Mouse (Mus musculus): ENCODE results near the gene Hist1h2ap.
"Not testable (repeated sequence)": the region's sequence is repeated elsewhere in the genome, so short reads cannot be mapped to it uniquely, and the experiment has no call there.

Hist1h2ap gene
- long read RNA-seq, experiment 1, transcript Hist1h2ap-201 (1 exons, 482 nt), result major isoform, 24 of 24 reads
- long read RNA-seq, experiment 1, partial matches to known transcripts, result 0 of 24 reads
- long read RNA-seq, experiment 1, other reads (novel, unspliced or antisense), result 0 of 24 reads
- long read RNA-seq, experiment 2, transcript Hist1h2ap-201 (1 exons, 482 nt), result major isoform, 15 of 15 reads
- long read RNA-seq, experiment 2, partial matches to known transcripts, result 0 of 15 reads
- long read RNA-seq, experiment 2, other reads (novel, unspliced or antisense), result 0 of 15 reads

- intact Hi-C loops (cut with DNase I), result not testable (repeated sequence)
Observed at GRCm38 (mm10) chr13:21833461-21833860, at the start of gene Hist1h2ap, which contains the start of gene Hist1h2br. Gene Hist1h2ap (minus strand): TSS chr13:21833507. Gene Hist1h2br (plus strand): TSS chr13:21833743.

- intact Hi-C loops (cut with DNase I), result no loop called here
Observed at GRCm38 (mm10) chr13:21882760-21883405, 49.6 kb upstream of the Hist1h2ap start.

DNA sequence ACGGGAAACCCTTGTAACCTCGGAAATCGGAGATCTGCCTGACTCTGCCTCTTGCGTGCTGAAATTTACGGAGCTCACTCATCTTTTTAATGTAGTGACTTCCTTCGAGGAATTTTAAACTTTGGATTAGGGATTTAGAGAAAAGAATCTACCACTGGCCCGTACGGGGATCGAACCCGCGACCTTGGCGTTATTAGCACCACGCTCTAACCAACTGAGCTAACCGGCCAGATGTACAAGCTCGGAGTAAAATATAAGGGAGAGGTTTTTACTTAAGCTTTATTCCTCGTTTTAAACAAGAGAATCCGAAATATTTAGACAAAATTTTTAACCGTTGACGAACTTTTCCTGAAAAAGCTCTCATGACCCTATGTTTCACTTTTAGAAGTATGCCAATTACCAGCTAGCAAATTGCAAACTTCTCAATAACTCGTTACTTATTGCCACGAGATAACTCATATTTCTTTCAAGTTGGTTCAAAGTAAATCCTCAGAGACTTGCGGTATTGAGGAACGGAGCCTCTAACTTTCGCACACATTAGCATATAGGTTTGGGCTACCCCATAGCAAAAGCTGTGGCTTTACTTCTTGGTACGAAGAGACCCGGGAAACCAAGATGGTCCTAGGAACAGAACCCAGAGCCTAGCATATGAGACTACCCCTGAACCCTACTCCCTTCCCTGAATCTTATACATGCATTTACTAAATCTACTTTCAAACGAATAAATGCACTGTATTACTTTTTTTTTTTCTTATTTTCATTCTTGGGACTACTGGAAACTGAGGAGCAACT lies 48.8 kb upstream of the Hist1h2ap start:
- intact Hi-C loops (cut with DNase I), result no loop called here

DNA sequence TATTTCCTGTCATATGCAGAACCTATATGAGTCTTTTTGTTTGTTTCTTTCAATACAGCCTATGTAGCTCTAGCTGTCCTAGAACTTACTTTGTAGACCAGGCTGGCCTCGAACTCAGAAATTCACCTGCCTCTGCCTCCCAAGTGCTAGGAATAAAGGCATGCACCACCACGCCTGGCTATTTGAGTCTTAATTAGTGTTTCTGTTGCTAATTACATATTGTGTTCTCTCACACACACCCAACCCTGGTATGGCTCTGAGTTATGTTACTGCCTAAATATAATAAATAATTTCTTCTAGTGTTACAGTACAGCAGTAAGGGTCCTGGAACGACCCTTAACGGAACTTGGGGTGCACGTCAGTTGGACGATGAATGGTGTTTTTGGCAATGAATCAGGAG lies 47.4 kb upstream of the Hist1h2ap start:
- intact Hi-C loops (cut with DNase I), result no loop called here

DNA sequence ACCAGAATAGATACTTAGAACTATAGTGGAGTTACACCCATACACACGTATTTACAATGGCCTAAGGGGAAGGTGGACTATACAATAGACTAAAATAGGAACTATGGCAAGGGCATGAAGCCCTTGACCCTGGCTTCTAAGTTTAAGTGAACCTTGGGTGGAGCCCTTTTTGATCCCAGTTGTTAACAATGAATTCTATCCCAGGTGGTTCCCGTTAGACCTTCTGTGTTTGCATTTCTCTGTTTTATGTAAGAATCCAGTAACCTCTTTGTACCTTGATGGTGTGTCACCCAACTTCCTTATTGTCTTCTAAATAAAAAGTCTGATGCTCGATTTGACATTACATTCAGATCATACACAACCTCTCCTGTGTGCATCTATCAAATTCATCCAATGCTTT lies 32.2 kb upstream of the Hist1h2ap start:
- intact Hi-C loops (cut with DNase I), result not testable (repeated sequence)

DNA sequence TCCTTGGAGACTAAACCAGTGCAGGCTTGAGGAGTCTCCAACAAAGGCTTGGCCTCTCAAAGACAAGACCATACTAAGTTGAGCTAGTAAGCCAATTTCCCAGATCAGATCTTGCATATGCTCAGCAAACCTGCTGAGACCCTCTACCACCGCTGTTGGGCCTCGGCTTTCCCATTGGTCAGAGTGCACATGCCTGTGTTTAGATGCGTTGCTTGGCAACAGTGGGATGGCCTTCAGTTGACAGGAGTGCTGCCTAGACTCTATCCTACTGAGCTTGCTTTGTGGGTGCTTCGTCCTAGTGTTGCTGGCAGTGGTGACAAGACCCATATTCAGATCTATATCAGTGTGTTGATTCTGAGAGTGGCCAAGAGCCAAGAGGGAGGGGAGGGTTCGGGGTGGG lies 28.3 kb upstream of the Hist1h2ap start:
- intact Hi-C loops (cut with DNase I), result no loop called here

- intact Hi-C loops (cut with DNase I), result no loop called here
Observed at GRCm38 (mm10) chr13:21855698-21856162, 22.4 kb upstream of the Hist1h2ap start.

- intact Hi-C loops (cut with DNase I), result no loop called here
Observed at GRCm38 (mm10) chr13:21855146-21855545, 21.8 kb upstream of the Hist1h2ap start.

GRCm38 (mm10) chr13:21852215-21852945 lies 19.1 kb upstream of the Hist1h2ap start:
- intact Hi-C loops (cut with DNase I), result no loop called here

DNA sequence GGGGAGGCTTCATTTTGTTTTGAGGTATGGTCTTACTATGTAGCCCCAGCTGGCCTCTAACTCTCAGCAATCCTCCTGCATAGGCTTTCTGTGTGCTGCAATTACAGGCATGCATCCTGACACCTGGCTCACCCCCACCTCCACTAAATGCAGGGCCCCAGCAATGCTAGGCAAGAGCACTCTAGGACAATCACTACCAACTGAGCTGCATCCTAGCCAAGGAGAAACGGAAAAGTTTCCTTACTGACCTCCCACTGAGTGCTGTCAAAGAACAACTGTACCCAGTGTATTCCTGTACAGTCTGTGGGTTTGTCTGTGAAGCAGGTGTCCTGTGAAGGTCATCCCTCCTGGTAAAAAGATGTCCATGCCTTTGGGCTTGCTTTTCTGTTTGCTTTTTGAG lies 17.4 kb upstream of the Hist1h2ap start:
- intact Hi-C loops (cut with DNase I), result not testable (repeated sequence)

GRCm38 (mm10) chr13:21847883-21848282 lies 14.6 kb upstream of the Hist1h2ap start:
- intact Hi-C loops (cut with DNase I), result no loop called here

GRCm38 (mm10) chr13:21846356-21846755 lies 13.0 kb upstream of the Hist1h2ap start:
- intact Hi-C loops (cut with DNase I), result not testable (repeated sequence)

DNA sequence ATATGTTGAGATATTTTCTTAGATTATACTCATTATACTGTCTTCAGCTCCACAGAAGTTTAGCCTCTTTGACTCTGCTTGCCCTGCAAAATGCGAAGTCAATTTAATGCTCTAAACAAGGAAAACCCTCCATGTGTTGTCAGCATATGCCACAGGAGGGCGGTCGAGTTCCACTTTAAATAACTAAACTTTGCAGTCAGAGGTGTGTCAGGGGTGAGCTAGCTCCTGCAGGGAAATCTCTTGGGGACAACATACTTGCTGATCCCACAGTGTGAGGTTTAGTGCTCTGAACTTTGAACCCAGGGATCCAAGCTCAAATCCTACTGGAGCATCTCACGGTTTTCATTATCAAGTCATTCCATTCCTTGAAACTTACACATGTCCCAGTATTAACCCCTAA lies 7.2 kb upstream of the Hist1h2ap start:
- intact Hi-C loops (cut with DNase I), result not testable (repeated sequence)

DNA sequence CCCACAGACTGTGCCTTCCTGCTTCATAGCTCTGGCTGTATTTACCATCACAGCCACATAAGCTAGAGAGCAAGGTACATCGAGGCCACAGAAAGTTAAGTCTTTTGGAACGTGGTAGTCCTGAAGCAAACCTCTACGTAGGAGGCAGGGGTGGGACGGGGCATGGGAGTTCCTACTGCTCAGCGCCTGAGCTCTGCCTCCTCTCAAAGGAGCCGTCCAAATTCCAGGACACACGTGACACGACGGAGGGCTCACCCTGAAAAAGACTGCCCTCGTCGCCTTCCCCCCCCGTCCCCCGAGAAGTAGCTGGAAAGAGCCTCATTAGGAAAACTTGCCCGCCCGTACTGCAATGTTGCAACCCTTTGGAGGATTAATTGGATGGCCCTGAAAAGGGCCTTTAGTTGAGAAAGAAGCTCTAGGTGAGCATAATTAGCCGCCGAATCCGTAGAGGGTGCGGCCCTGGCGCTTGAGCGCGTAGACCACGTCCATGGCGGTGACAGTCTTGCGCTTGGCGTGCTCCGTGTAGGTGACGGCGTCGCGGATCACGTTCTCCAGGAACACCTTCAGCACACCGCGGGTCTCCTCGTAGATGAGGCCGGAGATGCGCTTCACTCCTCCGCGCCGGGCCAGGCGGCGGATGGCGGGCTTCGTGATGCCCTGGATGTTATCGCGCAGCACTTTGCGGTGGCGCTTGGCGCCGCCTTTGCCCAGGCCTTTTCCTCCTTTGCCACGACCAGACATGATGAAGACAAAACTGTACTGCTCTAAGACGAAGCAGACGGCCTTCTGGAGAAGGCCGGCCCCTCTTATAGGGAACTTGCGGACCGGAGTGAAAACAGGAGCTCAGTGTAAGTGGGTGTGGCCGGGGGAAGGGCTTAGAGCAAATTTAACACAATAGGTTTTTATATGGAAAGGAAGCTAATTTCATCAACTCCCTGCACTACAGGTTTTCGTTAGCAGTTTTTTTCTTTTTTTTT lies 1.6 kb downstream of the Hist1h2ap start, which contains the start of gene Hist1h4n:
TSS of gene Hist1h4n (minus strand) at position 779 of the 977 bp plus-strand sequence.
- intact Hi-C loops (cut with DNase I), result not testable (repeated sequence)

- intact Hi-C loops (cut with DNase I), result no loop called here
Observed at GRCm38 (mm10) chr13:21830344-21830743, 3.0 kb downstream of the Hist1h2ap start.

GRCm38 (mm10) chr13:21828511-21828910 lies 4.8 kb downstream of the Hist1h2ap start:
- intact Hi-C loops (cut with DNase I), result no loop called here

GRCm38 (mm10) chr13:21820082-21820890 lies 13.0 kb downstream of the Hist1h2ap start:
- intact Hi-C loops (cut with DNase I), result not testable (repeated sequence)

GRCm38 (mm10) chr13:21812092-21812491 lies 21.2 kb downstream of the Hist1h2ap start:
- intact Hi-C loops (cut with DNase I), result not testable (repeated sequence)

- intact Hi-C loops (cut with DNase I), result not testable (repeated sequence)
Observed at GRCm38 (mm10) chr13:21811539-21811938, 21.8 kb downstream of the Hist1h2ap start, which contains the start of gene Hist1h4m. Gene Hist1h4m (plus strand): TSS chr13:21811746.
